Mouse (Mus musculus): Measurements from ENCODE around the gene B4galnt1. TPM values are rescaled to one million over a fixed set of nuclear protein-coding genes. Genes with fewer than 3 reads are reported as not detected.
A peak's percentile ranks its signal among the peaks of the same experiment; 100 is the strongest.

The B4galnt1 gene
- total and polyA plus RNA-seq, 2 experiments from 2014 or later: 87.8 to 94.4 TPM

DNA sequence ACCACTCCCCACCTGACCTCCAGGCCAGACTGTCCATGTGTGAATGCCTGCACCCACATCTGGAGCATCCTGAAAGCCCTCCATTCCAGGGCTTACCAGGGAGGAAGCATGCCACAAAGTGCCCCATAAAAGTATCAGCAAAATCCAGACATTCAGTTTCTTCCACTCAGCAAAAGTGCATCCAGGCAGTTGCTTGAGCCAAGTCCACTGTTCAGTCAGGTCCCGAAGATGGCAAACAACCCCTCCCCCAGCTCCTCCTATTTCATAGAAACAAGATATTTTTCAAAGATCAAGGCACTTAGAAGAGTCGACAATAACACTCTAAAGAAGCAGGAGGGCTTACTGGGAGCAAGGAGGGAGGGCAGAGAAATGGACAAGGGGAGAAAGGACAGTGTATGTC is 33.5 kb downstream of the B4galnt1 start:
- peaks cover 41% of the 10 kb centered on the region for H3K36me3 ChIP-seq (ENCODE audit: insufficient read depth)
- no peak for TF ChIP-seq CTCF (IDR thresholded peaks at IDR 0.05; ENCODE audit: low read depth)
- H3K9me3 ChIP-seq (ENCODE audit: low read length): no peaks in the 10 kb centered on the region
- no peak overlapping the region for H3K4me2 ChIP-seq (ENCODE audit: low read depth)
- H3K27ac ChIP-seq (ENCODE audit: low read depth, low read length): no peak overlapping the region
- H3K9ac ChIP-seq: no peak overlapping the region
- no peak for ATAC-seq
- H3K4me1 ChIP-seq (ENCODE audit: insufficient read depth): no peaks in the 10 kb centered on the region; the same call in 1 of the 2 replicates
- no peaks in the 10 kb centered on the region for H3K27me3 ChIP-seq (ENCODE audit: insufficient read depth, low read length)
- no peak overlapping the region for H3K4me3 ChIP-seq (ENCODE audit: low read depth, low read length)
- no peak for DNase-seq
- 68% methylated on average over 2 of the region's 2 CpGs for WGBS

DNA sequence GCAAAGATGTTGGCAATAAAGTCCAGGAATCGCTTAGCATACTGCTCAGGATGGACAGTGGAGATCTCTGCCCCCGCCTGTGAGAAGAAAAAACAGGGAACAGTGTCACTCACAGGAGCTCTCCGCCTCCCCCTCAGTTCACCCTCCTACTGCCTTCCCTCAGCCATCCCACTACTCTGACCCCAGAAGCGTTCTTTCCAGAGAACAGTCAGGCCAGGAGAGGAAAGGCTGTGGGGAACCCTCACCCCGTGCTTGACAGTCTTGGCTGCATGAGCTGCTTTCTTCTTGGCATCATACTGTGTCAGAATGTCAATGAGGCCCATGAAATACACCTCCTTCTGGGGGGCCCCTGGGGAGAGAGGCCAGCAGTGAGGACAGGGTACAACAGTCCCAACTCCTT is 34.0 kb downstream of the B4galnt1 start:
- H3K36me3 ChIP-seq (ENCODE audit: insufficient read depth): peaks cover 46% of the 10 kb centered on the region
- no peak for TF ChIP-seq CTCF (IDR thresholded peaks at IDR 0.05; ENCODE audit: low read depth)
- H3K9ac ChIP-seq: no peak overlapping the region
- WGBS: 73% methylated on average over 5 of the region's 5 CpGs
- no peaks in the 10 kb centered on the region for H3K27me3 ChIP-seq (ENCODE audit: insufficient read depth, low read length)
- no peak for DNase-seq
- no peak overlapping the region for H3K4me2 ChIP-seq (ENCODE audit: low read depth)
- no peak; the same call in 1 of the 2 replicates for ATAC-seq
- H3K4me1 ChIP-seq (ENCODE audit: insufficient read depth): no peaks in the 10 kb centered on the region; the same call in 1 of the 2 replicates
- no peak overlapping the region for H3K4me3 ChIP-seq (ENCODE audit: low read depth, low read length)
- H3K27ac ChIP-seq (ENCODE audit: low read depth, low read length): no peak overlapping the region
- H3K9me3 ChIP-seq (ENCODE audit: low read length): no peaks in the 10 kb centered on the region

DNA sequence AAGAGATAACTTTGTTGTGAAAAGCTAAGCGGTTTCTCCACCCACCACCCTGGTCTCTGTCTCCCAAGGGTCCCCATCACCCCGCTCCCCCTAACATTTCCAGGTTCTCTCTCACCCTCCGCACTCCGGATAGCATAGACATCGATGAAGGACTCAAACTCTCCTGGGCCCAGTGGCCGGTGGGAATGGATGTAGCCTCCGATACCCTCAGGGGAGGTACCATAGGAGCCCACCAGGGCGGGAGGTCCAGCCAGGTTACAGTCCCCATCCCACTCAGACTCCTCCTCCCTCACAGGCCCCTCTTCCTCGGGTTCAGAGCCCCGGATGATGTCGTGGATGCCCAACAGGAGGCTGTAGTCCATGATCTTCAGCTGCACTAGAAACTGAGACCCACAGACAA is 34.4 kb downstream of the B4galnt1 start:
- H3K27ac ChIP-seq (ENCODE audit: low read depth, low read length): no peak overlapping the region
- 84% methylated on average over 11 of the region's 11 CpGs for WGBS
- TF ChIP-seq CTCF (IDR thresholded peaks at IDR 0.05; ENCODE audit: low read depth): no peak
- H3K9me3 ChIP-seq (ENCODE audit: low read length): no peaks in the 10 kb centered on the region
- H3K9ac ChIP-seq: no peak overlapping the region
- no peak overlapping the region for H3K4me3 ChIP-seq (ENCODE audit: low read depth, low read length)
- no peak for DNase-seq
- peaks cover 47% of the 10 kb centered on the region for H3K36me3 ChIP-seq (ENCODE audit: insufficient read depth)
- no peaks in the 10 kb centered on the region for H3K27me3 ChIP-seq (ENCODE audit: insufficient read depth, low read length)
- H3K4me1 ChIP-seq (ENCODE audit: insufficient read depth): no peaks in the 10 kb centered on the region; the same call in 1 of the 2 replicates
- ATAC-seq: no peak
- no peak overlapping the region for H3K4me2 ChIP-seq (ENCODE audit: low read depth)

DNA sequence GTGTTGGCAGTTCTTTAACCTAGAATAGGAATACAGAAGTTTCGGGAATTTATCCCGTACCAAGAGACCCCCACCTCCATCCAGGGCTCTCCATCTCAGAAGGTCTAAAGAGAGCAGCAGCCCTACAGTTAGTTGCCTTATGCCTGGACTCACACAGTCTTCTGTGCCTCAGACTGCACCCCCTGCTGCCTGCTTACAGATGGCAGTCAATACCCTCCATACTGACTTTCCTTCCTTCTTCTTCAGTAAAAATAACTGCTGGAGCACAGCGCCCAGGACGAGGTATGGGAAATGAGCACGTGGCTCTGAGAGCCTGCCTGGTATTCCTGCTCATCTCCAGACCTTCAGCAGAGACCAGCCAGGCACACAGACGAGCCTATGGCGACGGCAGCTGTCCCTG is 35.3 kb downstream of the B4galnt1 start:
- Histone ChIP-seq H3K4me2 (ENCODE audit: low read depth) (no peak overlapping the region), H3K9me3 (ENCODE audit: low read length) (no peaks in the 10 kb centered on the region), H3K4me3 (ENCODE audit: low read depth, low read length) (no peak overlapping the region), H3K36me3 (ENCODE audit: insufficient read depth) (peaks cover 55% of the 10 kb centered on the region), H3K4me1 (ENCODE audit: insufficient read depth) (no peaks in the 10 kb centered on the region), H3K9ac (no peak overlapping the region), H3K27me3 (ENCODE audit: insufficient read depth, low read length) (no peaks in the 10 kb centered on the region), H3K27ac (ENCODE audit: low read depth, low read length) (no peak overlapping the region)
- TF ChIP-seq CTCF (IDR thresholded peaks at IDR 0.05; ENCODE audit: low read depth): peak; percentile 29; the same call in 1 of the 2 replicates
- ATAC-seq (no peak), DNase-seq (no peak)
- WGBS: 87% methylated on average over 8 of the region's 8 CpGs

DNA sequence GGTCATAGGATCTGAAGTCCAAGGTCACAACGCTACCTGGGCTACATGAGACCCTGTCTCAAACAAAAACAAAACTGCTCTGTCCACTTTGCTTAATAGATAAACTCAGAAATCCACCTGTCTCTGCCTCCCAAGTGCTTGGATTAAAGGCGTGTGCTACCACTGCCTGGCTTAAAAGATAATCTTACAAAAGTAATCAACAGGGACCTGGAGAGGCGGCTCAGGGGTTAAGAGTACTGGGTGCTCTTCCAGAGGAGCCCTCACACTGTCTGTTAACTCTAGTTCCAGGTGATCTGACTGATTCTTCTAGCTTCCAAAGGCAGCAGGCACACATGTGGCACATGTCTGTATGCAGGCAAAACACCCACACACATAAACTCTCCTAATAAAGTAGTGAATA is 38.1 kb downstream of the B4galnt1 start:
- Histone ChIP-seq H3K9ac (no peak overlapping the region), H3K9me3 (ENCODE audit: low read length) (no peaks in the 10 kb centered on the region), H3K36me3 (ENCODE audit: insufficient read depth) (peaks cover 69% of the 10 kb centered on the region), H3K4me2 (ENCODE audit: low read depth) (no peak overlapping the region), H3K27ac (ENCODE audit: low read depth, low read length) (no peak overlapping the region), H3K27me3 (ENCODE audit: insufficient read depth, low read length) (no peaks in the 10 kb centered on the region), H3K4me3 (ENCODE audit: low read depth, low read length) (no peak overlapping the region), H3K4me1 (ENCODE audit: insufficient read depth) (no peaks in the 10 kb centered on the region)
- ATAC-seq: no peak
- no peak for TF ChIP-seq CTCF (IDR thresholded peaks at IDR 0.05; ENCODE audit: low read depth)
- DNase-seq: no peak
- WGBS: 93% methylated on average over 3 of the region's 3 CpGs

DNA sequence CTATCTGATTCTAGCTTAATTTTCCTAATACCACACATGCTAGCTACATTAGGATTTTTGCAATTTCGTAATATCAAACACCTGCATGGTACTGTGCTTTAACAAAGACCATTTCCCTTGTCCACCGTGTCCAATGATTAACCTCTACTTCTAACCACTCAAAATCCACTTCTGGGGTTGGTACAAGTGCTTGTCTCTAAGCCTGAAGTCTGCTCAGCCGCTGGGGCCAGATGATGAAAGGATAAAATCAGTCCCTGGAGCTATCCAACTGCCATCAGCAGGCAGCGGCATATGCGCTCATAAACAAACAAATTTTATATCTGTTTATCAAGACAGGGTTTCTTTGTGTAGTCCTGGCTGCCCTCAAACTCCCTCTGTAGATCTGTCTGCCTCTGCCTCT is 39.6 kb downstream of the B4galnt1 start:
- WGBS: 92% methylated on average over 5 of the region's 5 CpGs
- Histone ChIP-seq H3K4me3 (ENCODE audit: low read depth, low read length) (no peak overlapping the region), H3K9ac (no peak overlapping the region), H3K27me3 (ENCODE audit: insufficient read depth, low read length) (no peaks in the 10 kb centered on the region), H3K4me1 (ENCODE audit: insufficient read depth) (no peaks in the 10 kb centered on the region), H3K4me2 (ENCODE audit: low read depth) (no peak overlapping the region), H3K36me3 (ENCODE audit: insufficient read depth) (peaks cover 54% of the 10 kb centered on the region), H3K9me3 (ENCODE audit: low read length) (no peaks in the 10 kb centered on the region), H3K27ac (ENCODE audit: low read depth, low read length) (no peak overlapping the region)
- ATAC-seq (no peak), DNase-seq (no peak)
- TF ChIP-seq CTCF (IDR thresholded peaks at IDR 0.05; ENCODE audit: low read depth): no peak

DNA sequence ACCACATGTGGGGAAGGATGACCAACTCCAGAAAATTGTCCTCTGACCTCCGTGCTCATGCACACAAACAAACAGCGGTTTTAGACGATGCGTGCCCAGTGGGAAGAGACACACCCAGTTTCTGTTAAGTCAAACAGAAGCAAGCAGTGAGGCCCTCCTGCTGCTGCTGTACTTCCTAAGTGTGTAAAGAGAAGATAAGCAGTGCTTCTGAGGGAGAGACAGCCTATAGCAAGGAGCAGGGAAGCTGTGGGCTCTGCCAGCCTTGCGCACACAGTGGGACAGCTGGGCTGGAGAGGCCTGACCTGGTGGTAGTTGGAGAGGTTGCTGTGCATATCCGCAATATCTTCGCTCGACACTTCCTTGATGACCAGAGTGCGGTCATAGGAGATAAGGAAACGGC is 40.3 kb downstream of the B4galnt1 start:
- no peak for ATAC-seq
- H3K36me3 ChIP-seq (ENCODE audit: insufficient read depth): peaks cover 47% of the 10 kb centered on the region
- no peak overlapping the region for H3K27ac ChIP-seq (ENCODE audit: low read depth, low read length)
- H3K4me3 ChIP-seq (ENCODE audit: low read depth, low read length): no peak overlapping the region
- no peak overlapping the region for H3K4me2 ChIP-seq (ENCODE audit: low read depth)
- H3K27me3 ChIP-seq (ENCODE audit: insufficient read depth, low read length): no peaks in the 10 kb centered on the region
- H3K4me1 ChIP-seq (ENCODE audit: insufficient read depth): peaks cover 6% of the 10 kb centered on the region
- no peak overlapping the region for H3K9ac ChIP-seq
- H3K9me3 ChIP-seq (ENCODE audit: low read length): no peaks in the 10 kb centered on the region
- DNase-seq: no peak
- no peak for TF ChIP-seq CTCF (IDR thresholded peaks at IDR 0.05; ENCODE audit: low read depth)
- WGBS: 94% methylated on average over 10 of the region's 10 CpGs

DNA sequence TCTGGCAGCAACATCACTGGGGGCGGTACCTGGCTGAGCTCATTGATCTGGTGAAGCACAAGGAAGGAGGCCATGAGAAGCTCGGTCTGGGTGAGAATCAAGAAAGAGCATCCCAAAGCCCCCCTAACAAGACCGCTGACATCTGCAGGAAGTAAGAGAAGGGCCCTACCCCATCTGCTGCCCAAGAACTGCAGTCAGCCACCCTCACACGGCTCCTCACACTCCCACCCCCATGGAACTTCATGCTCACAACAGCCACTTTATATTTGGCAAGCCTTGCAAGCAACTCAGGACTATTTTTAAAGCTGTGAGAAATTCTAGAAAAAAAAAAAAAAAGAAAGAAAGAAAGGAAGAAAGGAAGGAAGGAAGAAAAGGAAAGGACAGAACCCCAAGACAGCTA is 43.9 kb downstream of the B4galnt1 start:
- WGBS: 76% methylated on average over 4 of the region's 4 CpGs
- H3K9ac ChIP-seq: no peak overlapping the region
- no peak for TF ChIP-seq CTCF (IDR thresholded peaks at IDR 0.05; ENCODE audit: low read depth)

More for the DNA sequence above, 43.9 kb downstream of the B4galnt1 start:
- Histone ChIP-seq H3K27ac (ENCODE audit: low read depth, low read length) (no peak overlapping the region), H3K27me3 (ENCODE audit: insufficient read depth, low read length) (no peaks in the 10 kb centered on the region), H3K4me1 (ENCODE audit: insufficient read depth) (peaks cover 12% of the 10 kb centered on the region), H3K9me3 (ENCODE audit: low read length) (no peaks in the 10 kb centered on the region), H3K4me3 (ENCODE audit: low read depth, low read length) (no peak overlapping the region), H3K36me3 (ENCODE audit: insufficient read depth) (peaks cover 30% of the 10 kb centered on the region), H3K4me2 (ENCODE audit: low read depth) (no peak overlapping the region)
- no peak for DNase-seq
- no peak for ATAC-seq
